8 mouse cellular contexts compared by ENCODE assay signal in genomic region chr8:84004533-84005201, GRCm38 (mm10). TPM values are rescaled to one million over a fixed set of nuclear protein-coding genes. Genes with fewer than 3 reads are reported as not detected.
DNase-seq lines count a peak whose midpoint lies in the region; ATAC-seq and TF ChIP-seq lines count a peak whose summit lies in the region.

No protein-coding gene starts in this region.

- intact Hi-C loops in gastrocnemius, adult 2 months (cut with DNase I) = no loop called here
- intact Hi-C loops in left cerebral cortex, adult 2 months (cut with DNase I) = no loop called here

- no peaks in the 10 kb centered on the region for H3K27me3 ChIP-seq in hindbrain, postnatal 0 days (ENCODE audit: insufficient read depth, low read length)

- peak overlapping the region; percentile 96 for H3K27ac ChIP-seq in gastrocnemius, adult 2 months
- peak overlapping the region; percentile 78 for H3K27ac ChIP-seq in hindbrain, postnatal 0 days
- H3K27ac ChIP-seq in left cerebral cortex, adult 2 months = peak overlapping the region; percentile 88

- WGBS in hindbrain, postnatal 0 days = 1% methylated on average over 30 of the region's 30 CpGs

- H3K4me1 ChIP-seq in hindbrain, postnatal 0 days (ENCODE audit: insufficient read depth, low read length) = 0 out of 2 replicates have a peak, but pooled peaks cover 3% of the 10 kb centered on the region

- peak; percentile 89 for ATAC-seq in hindbrain, postnatal 0 days
- ATAC-seq in megakaryocyte, adult 5-6 weeks (ENCODE audit: poor library complexity, severe bottlenecking) = peak; percentile 100

- no peak for TF ChIP-seq CTCF in gastrocnemius, adult 2 months (IDR thresholded peaks at IDR 0.05)
- no peak for TF ChIP-seq CTCF in hindbrain, postnatal 0 days (IDR thresholded peaks at IDR 0.05; ENCODE audit: low read depth)
- TF ChIP-seq CTCF in left cerebral cortex, adult 2 months (IDR thresholded peaks at IDR 0.05) = no peak

- DNase-seq in WW6 (ENCODE audit: low read depth, low spot score) = peak; percentile 92
- peak; percentile 83 to 87 for DNase-seq in cerebellum, postnatal 4 days (ENCODE audit: low spot score in 2 of 2)
- peak; percentile 97 for DNase-seq in gastrocnemius, adult 2 months
- DNase-seq in hindbrain, postnatal 0 days (ENCODE audit: low spot score) = peak; percentile 96
- peak; percentile 89 to 92 for DNase-seq in left cerebral cortex, adult 2 months (ENCODE audit: extremely low spot score in 1 of 2, low spot score in 2 of 2)
- DNase-seq in right cerebral cortex, adult 2 months (ENCODE audit: low spot score in 2 of 2) = peak; percentile 91 to 92
- peak; percentile 94 for DNase-seq in urinary bladder, postnatal 14 days (ENCODE audit: low spot score)

- peak overlapping the region; percentile 89 for H3K4me3 ChIP-seq in gastrocnemius, adult 2 months
- peak overlapping the region; percentile 54 for H3K4me3 ChIP-seq in hindbrain, postnatal 0 days (ENCODE audit: low read length)
- H3K4me3 ChIP-seq in left cerebral cortex, adult 2 months = peak overlapping the region; percentile 84

- peak overlapping the region; percentile 93 for H3K4me2 ChIP-seq in hindbrain, postnatal 0 days (ENCODE audit: low read depth, low read length)

- H3K9me3 ChIP-seq in hindbrain, postnatal 0 days (ENCODE audit: low read length) = no peaks in the 10 kb centered on the region

- H3K36me3 ChIP-seq in hindbrain, postnatal 0 days (ENCODE audit: insufficient read depth, low read length) = peaks cover 4% of the 10 kb centered on the region; the same call in 1 of the 2 replicates

- peak overlapping the region; percentile 61 for H3K9ac ChIP-seq in hindbrain, postnatal 0 days (replicated peaks; ENCODE audit: low read length)

RNA-seq across cellular contexts. Expression of gene 1700067K01Rik, which starts 3.4 kb away (rescaled TPM):
- total RNA-seq in gastrocnemius, adult 2 months (2021) = under 1 TPM in 1 of 2 experiments, not detected in 1; 0.48 TPM
- not detected in 2 replicates for total RNA-seq in hindbrain, postnatal 0 days (2014; rRNA removed)
- 0.49 and 0.51 TPM in 2 replicates for polyA plus RNA-seq in hindbrain, postnatal 0 days (2015; fragmentation: Nextera tagmentation; extraction: Ambion mirVana)
- under 1 TPM in 1 of 2 experiments, not detected in 1; 0.41 TPM for total RNA-seq in left cerebral cortex, adult 2 months (2021)
- total RNA-seq in megakaryocyte, adult 5-6 weeks (2015) = 0.16 TPM in 1 of 2 replicates, not detected in the other
- 0.41 TPM in 1 of 2 replicates, not detected in the other for total RNA-seq in megakaryocyte, adult 5-6 weeks (2017)

RNA-seq across cellular contexts. Expression of gene Samd1, which starts 7.2 kb away (rescaled TPM):
- total RNA-seq in gastrocnemius, adult 2 months (2021) = 10 to 100 TPM; 15.1 to 19.8 TPM
- total RNA-seq in hindbrain, postnatal 0 days (2014; rRNA removed) = 58.6 and 96.8 TPM in 2 replicates
- polyA plus RNA-seq in hindbrain, postnatal 0 days (2015; fragmentation: Nextera tagmentation; extraction: Ambion mirVana) = 5.7 and 5.9 TPM in 2 replicates
- 10 to 100 TPM; 39.3 to 43.7 TPM for total RNA-seq in left cerebral cortex, adult 2 months (2021)
- total RNA-seq in megakaryocyte, adult 5-6 weeks (2015) = 63.0 and 69.1 TPM in 2 replicates
- total RNA-seq in megakaryocyte, adult 5-6 weeks (2017) = 46.6 and 48.4 TPM in 2 replicates

RNA-seq across cellular contexts. Expression of gene 2210011C24Rik, which starts 7.3 kb away (rescaled TPM):
- 1 to 10 TPM; 1.5 to 2.1 TPM for total RNA-seq in gastrocnemius, adult 2 months (2021)
- total RNA-seq in hindbrain, postnatal 0 days (2014; rRNA removed) = 0.25 and 4.2 TPM in 2 replicates
- 1.2 and 1.9 TPM in 2 replicates for polyA plus RNA-seq in hindbrain, postnatal 0 days (2015; fragmentation: Nextera tagmentation; extraction: Ambion mirVana)
- total RNA-seq in left cerebral cortex, adult 2 months (2021) = 1 to 10 TPM; 1.0 to 1.3 TPM
- not detected in 2 replicates for total RNA-seq in megakaryocyte, adult 5-6 weeks (2015)
- not detected in 2 replicates for total RNA-seq in megakaryocyte, adult 5-6 weeks (2017)

RNA-seq across cellular contexts. Expression of gene Palm3, which starts 16.6 kb away (rescaled TPM):
- under 1 TPM in 1 of 2 experiments, not detected in 1; 0.31 TPM for total RNA-seq in gastrocnemius, adult 2 months (2021)
- 4.5 and 9.6 TPM in 2 replicates for total RNA-seq in hindbrain, postnatal 0 days (2014; rRNA removed)
- polyA plus RNA-seq in hindbrain, postnatal 0 days (2015; fragmentation: Nextera tagmentation; extraction: Ambion mirVana) = 8.2 and 8.8 TPM in 2 replicates
- total RNA-seq in left cerebral cortex, adult 2 months (2021) = 1 to 10 TPM; 2.2 to 2.7 TPM
- not detected in 2 replicates for total RNA-seq in megakaryocyte, adult 5-6 weeks (2015)
- total RNA-seq in megakaryocyte, adult 5-6 weeks (2017) = not detected in 2 replicates

RNA-seq across cellular contexts. Expression of gene Prkaca, which starts 31.9 kb away (rescaled TPM):
- total RNA-seq in gastrocnemius, adult 2 months (2021) = 100 to 1,000 TPM; 137 to 165 TPM
- 198 and 213 TPM in 2 replicates for total RNA-seq in hindbrain, postnatal 0 days (2014; rRNA removed)
- 257 and 268 TPM in 2 replicates for polyA plus RNA-seq in hindbrain, postnatal 0 days (2015; fragmentation: Nextera tagmentation; extraction: Ambion mirVana)
- total RNA-seq in left cerebral cortex, adult 2 months (2021) = 100 to 1,000 TPM; 236 to 250 TPM
- total RNA-seq in megakaryocyte, adult 5-6 weeks (2015) = 19.6 and 21.6 TPM in 2 replicates
- total RNA-seq in megakaryocyte, adult 5-6 weeks (2017) = 17.7 and 17.9 TPM in 2 replicates

Comparison
In these comparisons a context has a peak if more than half of its experiments do, and no peak if none do; other contexts are left out.
1. Peak in every context shown above with its lines: DNase-seq, ATAC-seq, H3K4me3 ChIP-seq and H3K27ac ChIP-seq.